Mouse (Mus musculus) erythroblast, embryonic 14.5 days (primary cell): ENCODE measurements around the gene Ambra1. TPM values are rescaled to one million over a fixed set of nuclear protein-coding genes. Genes with fewer than 3 reads are reported as not detected.

Experiments
- H3K27me3 ChIP-seq: 2 replicates; pipeline ENCODE4 v1.6.1; 2012; ENCODE audit warnings: inconsistent platforms; ENCODE audit not compliant: control insufficient read depth
- H3K36me3 ChIP-seq: 2 replicates; pipeline ENCODE4 v1.6.1; 2012; ENCODE audit warnings: mild to moderate bottlenecking, inconsistent platforms; ENCODE audit not compliant: control insufficient read depth
- H3K4me1 ChIP-seq: 2 replicates; pipeline ENCODE4 v1.6.1; 2012; ENCODE audit warnings: inconsistent platforms; ENCODE audit not compliant: control insufficient read depth
- H3K4me3 ChIP-seq: replicated peaks from 2 replicates; pipeline ENCODE3; 2012; ENCODE audit warnings: moderate library complexity, mild to moderate bottlenecking, inconsistent platforms
- H3K9me3 ChIP-seq: 2 replicates; pipeline ENCODE4 v1.6.1; 2012; ENCODE audit warnings: low read length, inconsistent platforms, mixed read lengths; ENCODE audit not compliant: control insufficient read depth
- GATA1 ChIP-seq: IDR thresholded peaks from 2 replicates; pipeline ENCODE4 v1.6.1; 2012; ENCODE audit warnings: low read length, inconsistent platforms, mixed read lengths
- TAL1 ChIP-seq: IDR thresholded peaks from 3 replicates; pipeline ENCODE4 v1.6.1; 2012; ENCODE audit warnings: low read length, inconsistent platforms, mixed read lengths
- polyA plus RNA-seq: library from polyadenylated mRNA; stranded (reverse); fragments of >175 nt; gene quantifications from 2 replicates; pipeline ENCODE4 v1.2.3, GENCODE M21; 2012

Gene Ambra1
- polyA plus RNA-seq, 1 experiment = 1.8 TPM

DNA sequence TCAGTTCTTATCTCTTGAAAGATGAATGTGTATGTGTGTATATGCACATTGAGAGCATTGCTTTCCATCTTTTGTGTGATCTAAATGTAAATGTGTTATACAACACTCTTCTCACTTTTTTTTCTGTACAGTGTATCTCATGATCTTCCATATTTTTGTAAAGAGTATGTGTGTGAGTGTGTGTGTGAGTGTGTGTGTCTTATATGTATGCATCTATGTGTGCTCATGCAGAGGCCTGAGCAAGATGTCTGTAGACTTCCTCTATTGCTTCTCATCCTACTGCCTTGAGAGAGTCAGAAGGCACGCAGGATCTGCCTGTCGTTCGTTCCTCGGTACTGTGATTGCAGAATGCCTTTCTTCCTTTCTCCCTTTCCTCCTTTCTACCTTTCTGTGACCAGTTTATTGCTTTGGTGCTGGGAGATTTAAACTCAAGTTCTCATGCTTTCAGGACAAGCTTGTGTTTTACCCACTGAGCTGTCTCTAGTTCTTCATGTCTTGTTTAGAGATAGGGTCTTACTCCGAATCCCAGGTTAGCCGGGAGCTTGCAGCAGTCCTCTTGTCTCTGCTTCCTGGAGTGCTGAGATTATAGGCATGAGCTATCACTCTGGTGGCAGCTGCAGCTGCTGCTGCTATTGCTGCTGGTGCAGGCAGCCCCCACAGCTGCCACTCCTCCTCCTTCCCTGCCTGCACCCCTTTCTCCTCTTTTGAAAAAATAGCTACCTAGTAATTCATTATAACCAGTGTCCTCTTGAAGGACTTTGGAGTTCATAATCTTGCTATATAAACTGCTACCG, 148.7 kb downstream of the Ambra1 start:
- no peak for TF ChIP-seq TAL1
- TF ChIP-seq GATA1 = no peak
- peaks cover 7% of the 10 kb centered on the region for H3K4me1 ChIP-seq
- no peaks in the 10 kb centered on the region for H3K27me3 ChIP-seq
- H3K9me3 ChIP-seq = no peaks in the 10 kb centered on the region
- H3K4me3 ChIP-seq = no peak overlapping the region
- H3K36me3 ChIP-seq = peaks cover 12% of the 10 kb centered on the region

DNA sequence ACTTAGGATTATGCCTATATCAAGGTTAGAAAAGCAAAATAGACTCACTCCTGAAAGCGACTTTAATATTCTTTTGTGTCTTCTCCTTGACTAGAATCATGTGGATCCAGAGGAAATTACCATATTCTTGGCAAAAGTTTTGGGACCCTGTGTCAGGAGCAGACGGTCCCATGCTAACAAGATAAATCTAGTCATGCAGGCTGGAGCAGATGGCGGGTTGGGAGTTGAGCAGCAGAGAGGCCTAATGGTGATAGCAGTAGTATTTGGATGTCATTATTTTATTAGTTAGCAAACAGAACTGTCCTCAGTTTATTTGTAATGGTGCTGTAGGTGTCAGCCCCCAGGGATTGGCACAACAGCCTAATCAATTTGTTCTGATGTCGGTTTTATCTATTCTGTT, 154.0 kb downstream of the Ambra1 start:
- Histone ChIP-seq H3K27me3 (no peaks in the 10 kb centered on the region), H3K4me1 (peaks cover 2% of the 10 kb centered on the region), H3K4me3 (no peak overlapping the region), H3K36me3 (peaks cover 18% of the 10 kb centered on the region), H3K9me3 (no peaks in the 10 kb centered on the region)
- TF ChIP-seq GATA1 (no peak), TAL1 (no peak)

DNA sequence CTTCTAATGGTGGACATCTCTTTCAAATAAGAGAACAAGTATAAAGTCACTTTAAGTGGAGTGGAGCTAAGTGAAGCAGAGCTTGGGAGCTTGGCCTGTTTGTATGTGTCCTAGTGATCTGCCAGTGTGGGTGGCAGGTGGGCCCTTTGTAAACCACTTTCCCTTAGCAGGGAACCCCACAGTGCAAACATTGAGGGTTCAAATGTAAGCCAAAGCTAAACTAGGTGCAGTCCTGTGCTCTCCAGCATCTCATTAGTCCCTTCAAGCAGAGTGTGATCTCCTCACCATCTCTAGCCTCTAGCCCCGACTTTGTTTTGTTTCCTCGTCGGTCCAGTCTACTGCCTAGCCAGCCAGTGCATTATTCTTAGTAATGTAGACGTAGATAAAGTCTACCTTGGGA, 154.7 kb downstream of the Ambra1 start:
- no peak overlapping the region for H3K4me3 ChIP-seq
- no peak for TF ChIP-seq TAL1
- TF ChIP-seq GATA1 = no peak
- no peaks in the 10 kb centered on the region for H3K27me3 ChIP-seq
- no peaks in the 10 kb centered on the region for H3K4me1 ChIP-seq
- no peaks in the 10 kb centered on the region for H3K9me3 ChIP-seq
- H3K36me3 ChIP-seq = peaks cover 21% of the 10 kb centered on the region

DNA sequence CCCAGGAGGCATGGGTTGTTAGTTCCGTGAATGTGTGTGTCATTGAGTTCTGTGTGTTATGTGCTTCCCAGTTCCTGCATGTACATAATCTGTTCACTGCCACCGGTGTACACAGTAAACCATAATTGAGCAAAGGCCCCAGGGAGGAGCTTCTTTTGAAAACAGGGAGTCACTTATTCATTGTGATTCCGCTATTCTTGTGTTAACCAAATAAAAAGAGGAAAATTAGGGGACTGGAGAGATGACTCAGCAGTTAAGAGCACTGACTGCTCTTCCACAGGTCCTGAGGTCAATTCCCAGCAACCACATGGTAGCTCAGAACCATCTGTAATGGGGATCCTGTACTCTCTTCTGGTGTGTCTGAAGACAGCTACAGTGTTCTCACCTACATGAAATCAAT, 164.8 kb downstream of the Ambra1 start:
- Histone ChIP-seq H3K4me1 (no peaks in the 10 kb centered on the region), H3K36me3 (peaks cover 15% of the 10 kb centered on the region), H3K9me3 (no peaks in the 10 kb centered on the region), H3K27me3 (no peaks in the 10 kb centered on the region), H3K4me3 (no peak overlapping the region)
- TF ChIP-seq TAL1 (no peak), GATA1 (no peak)

DNA sequence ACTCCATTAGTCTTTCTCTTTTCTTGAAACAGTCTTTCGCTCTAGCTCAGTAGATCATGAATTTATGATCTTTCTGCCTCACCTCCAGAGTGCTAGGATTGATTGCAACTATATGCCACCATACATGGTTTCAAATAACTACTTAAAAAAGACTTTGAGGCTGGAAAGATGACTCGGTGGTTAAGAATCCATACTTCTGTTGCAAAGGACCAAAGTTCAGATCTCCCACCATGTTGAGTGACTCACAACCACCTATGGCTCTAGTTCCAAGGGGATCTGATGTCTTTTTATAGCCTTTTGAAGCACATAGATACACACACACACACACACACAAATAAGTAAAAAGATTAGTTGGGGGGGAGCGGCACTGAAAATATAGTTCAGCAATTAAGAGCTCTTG, 165.5 kb downstream of the Ambra1 start:
- H3K27me3 ChIP-seq = no peaks in the 10 kb centered on the region
- no peaks in the 10 kb centered on the region for H3K4me1 ChIP-seq
- no peak for TF ChIP-seq GATA1
- TF ChIP-seq TAL1 = no peak
- H3K4me3 ChIP-seq = no peak overlapping the region
- peaks cover 19% of the 10 kb centered on the region for H3K36me3 ChIP-seq
- no peaks in the 10 kb centered on the region for H3K9me3 ChIP-seq

DNA sequence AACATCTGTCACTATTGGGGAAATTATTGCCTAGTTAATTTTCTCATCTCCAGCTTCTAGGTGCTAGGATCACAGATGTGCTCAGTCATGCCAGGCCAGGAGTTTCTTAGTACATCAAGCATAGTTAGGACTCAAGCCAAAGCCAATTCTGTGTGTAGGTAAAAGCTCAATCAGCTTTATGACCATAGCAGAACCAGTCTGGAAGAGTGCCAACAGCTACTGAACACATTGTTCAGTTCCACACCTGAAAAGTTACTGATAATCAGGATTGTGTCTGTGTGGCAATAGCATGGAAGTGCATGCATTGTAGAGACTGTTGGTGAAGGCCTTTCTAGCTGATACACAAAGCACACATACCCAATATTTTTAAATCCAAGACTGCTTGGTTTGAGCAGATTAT, 168.0 kb downstream of the Ambra1 start:
- H3K4me3 ChIP-seq = no peak overlapping the region
- peaks cover 26% of the 10 kb centered on the region for H3K36me3 ChIP-seq
- no peaks in the 10 kb centered on the region for H3K9me3 ChIP-seq
- H3K4me1 ChIP-seq = no peaks in the 10 kb centered on the region
- H3K27me3 ChIP-seq = no peaks in the 10 kb centered on the region
- TF ChIP-seq GATA1 = no peak

DNA sequence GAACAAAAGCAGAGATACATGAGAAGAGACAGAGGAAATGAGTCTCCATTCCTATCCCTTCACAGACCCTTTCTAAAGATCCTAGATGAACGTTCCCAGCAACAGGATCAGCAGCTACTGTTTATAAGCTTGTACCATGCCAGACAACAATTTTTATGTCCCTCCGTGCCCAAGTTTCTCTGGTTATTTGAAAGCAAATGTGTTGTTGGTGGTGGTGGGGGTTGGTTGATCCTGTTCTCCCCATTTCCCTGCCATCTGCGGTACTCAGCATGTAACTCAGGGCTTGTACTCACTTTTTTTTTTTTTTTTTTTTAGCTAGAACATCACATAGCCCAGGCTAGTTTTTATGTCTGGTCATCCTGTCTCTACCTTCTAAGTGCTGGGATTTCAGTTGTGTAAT, 169.2 kb downstream of the Ambra1 start:
- H3K4me3 ChIP-seq = no peak overlapping the region
- H3K27me3 ChIP-seq = no peaks in the 10 kb centered on the region
- TF ChIP-seq TAL1 = no peak
- no peak for TF ChIP-seq GATA1
- peaks cover 26% of the 10 kb centered on the region for H3K36me3 ChIP-seq
- no peaks in the 10 kb centered on the region for H3K9me3 ChIP-seq
- no peaks in the 10 kb centered on the region for H3K4me1 ChIP-seq

DNA sequence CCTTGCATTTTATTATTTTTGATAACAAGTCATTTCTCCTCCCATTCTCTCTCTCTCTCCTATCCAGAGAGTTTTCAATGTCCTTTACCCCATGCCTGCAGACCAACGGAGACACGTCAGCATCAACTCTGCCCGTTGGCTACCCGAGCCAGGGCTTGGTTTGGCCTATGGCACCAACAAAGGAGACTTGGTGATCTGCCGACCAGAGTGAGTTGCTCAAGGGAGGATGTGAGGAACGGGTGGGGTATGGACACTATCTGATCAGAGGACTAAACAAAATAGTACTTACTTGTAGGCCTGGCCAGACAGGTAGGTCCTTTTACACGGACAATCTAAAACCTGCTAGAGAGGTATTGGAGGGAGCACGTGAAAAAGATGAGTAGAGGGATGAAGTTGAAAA, 170.5 kb downstream of the Ambra1 start:
- TF ChIP-seq TAL1 = no peak
- no peak for TF ChIP-seq GATA1
- peaks cover 6% of the 10 kb centered on the region; the same call in 1 of the 2 replicates for H3K4me1 ChIP-seq
- no peaks in the 10 kb centered on the region for H3K27me3 ChIP-seq
- no peak overlapping the region for H3K4me3 ChIP-seq
- H3K9me3 ChIP-seq = no peaks in the 10 kb centered on the region
- H3K36me3 ChIP-seq = peaks cover 31% of the 10 kb centered on the region

DNA sequence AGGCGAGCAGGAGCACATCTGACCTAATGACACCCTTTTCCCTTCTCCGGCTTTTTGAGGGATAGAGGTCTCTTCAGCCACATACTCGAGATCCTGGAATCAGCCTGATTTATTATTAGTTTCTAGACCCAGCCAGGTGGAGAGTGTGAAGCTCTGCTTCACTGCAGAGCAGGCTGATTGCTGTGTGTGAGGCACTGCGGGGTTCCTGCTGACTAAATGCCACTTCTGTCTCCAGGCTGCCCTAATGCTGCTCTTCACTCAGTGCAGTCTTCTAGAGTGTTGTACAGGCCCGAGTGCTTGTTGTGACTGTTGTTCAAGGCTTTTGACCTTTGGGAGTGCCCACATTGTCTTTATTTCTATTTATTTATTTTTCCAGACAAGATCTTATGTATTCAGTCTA, 172.4 kb downstream of the Ambra1 start:
- Histone ChIP-seq H3K36me3 (peaks cover 41% of the 10 kb centered on the region), H3K27me3 (no peaks in the 10 kb centered on the region), H3K9me3 (no peaks in the 10 kb centered on the region), H3K4me1 (peaks cover 7% of the 10 kb centered on the region), H3K4me3 (no peak overlapping the region)
- no peak for TF ChIP-seq TAL1
- TF ChIP-seq GATA1 = no peak
